Mouse (Mus musculus): ENCODE data around the gene Tmem175. TPM values are rescaled to one million over a fixed set of nuclear protein-coding genes. Genes with fewer than 3 reads are reported as not detected.

The Tmem175 gene
- polyA plus RNA-seq, 1 experiment, result 63.1 TPM

DNA sequence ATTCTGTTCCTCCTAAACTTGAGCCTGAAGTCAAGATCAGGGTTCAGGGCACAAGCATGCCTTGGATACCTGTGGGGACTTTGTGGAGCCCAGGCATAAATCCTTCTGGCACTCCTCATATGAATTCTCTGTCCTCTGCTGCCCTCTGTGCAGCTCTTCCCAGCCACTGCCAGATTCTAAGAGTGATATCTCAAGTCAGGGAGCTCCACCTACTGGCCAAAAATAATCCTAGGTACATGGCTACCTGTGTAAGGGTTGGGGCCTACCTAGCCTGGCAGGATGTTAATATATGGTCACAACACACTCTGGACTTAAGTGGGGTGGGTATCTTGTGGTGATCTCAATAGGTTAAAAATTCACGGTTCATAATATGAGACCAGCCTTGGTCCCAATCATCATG, 22.3 kb downstream of the Tmem175 start:
- peak in 1 of 2 experiments; percentile 84 for DNase-seq (ENCODE audit: extremely low spot score in 1 of 2, low spot score in 1 of 2)

DNA sequence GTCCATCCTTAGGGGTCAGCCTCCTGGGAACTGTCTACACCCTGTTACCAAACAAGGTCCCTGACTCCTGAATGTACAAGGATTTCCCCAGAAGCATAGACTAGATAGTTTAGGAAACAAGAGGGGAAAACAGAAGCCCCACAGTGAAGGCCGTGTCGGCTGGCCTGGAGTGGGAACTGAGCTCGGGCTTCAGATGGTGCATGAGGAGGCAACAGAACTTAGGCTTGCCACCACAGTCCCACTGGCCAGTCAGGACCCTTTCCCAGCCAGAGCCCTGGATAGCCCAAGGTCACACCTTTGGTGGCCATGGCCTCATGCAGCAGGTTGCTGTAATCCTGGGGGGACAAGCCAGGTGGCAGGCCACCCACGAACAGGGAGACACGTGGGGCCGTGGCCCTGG, 23.8 kb downstream of the Tmem175 start:
- no peak for DNase-seq (ENCODE audit: extremely low spot score in 1 of 2, low spot score in 1 of 2)

DNA sequence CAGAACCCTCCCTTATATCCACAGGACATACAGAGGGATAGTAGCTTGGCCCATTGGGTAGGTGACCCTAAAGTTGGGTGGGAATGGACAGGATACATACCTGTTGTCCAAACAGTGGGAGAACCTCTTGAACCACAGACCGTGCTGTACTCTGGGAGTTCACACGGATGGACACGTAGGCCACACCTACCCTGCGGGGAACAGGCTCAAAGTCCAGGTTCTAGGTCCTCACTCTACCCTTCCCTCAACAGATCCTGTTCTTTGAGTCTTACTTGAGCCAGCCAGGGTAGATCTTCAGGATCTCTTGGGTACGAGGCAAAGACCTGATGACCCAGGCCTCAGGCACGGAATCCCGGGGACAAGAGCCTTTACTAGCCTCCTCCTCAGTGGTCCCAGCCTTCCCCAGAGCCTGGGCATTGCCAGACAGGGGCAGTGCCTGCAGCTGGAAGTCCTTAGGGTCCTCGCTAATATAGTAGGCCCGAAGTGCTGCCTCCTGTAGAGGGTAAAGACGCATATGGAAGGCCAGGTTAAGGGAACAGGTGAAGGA, 24.9 kb downstream of the Tmem175 start:
- DNase-seq (ENCODE audit: extremely low spot score in 1 of 2, low spot score in 1 of 2), result no peak

DNA sequence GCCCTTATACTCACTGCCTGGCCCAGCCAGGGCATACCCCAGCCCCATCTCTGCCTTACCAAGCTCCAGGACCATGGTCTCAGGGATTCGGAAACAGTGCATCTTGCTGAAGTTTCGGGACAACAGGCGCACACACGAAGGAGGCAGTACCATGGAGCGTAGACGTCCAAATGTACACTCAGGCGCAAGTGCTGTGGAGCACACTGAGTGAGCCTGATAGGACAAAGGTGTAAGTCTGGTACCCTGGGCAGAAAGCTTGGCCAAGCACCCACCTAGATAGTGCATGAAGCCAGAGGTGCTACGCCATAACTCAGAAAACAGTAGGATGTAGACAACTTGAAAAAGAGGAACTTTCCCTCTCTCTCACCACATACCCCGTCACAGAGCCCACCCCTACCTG, 25.8 kb downstream of the Tmem175 start:
- DNase-seq (ENCODE audit: extremely low spot score in 1 of 2, low spot score in 1 of 2), result no peak

DNA sequence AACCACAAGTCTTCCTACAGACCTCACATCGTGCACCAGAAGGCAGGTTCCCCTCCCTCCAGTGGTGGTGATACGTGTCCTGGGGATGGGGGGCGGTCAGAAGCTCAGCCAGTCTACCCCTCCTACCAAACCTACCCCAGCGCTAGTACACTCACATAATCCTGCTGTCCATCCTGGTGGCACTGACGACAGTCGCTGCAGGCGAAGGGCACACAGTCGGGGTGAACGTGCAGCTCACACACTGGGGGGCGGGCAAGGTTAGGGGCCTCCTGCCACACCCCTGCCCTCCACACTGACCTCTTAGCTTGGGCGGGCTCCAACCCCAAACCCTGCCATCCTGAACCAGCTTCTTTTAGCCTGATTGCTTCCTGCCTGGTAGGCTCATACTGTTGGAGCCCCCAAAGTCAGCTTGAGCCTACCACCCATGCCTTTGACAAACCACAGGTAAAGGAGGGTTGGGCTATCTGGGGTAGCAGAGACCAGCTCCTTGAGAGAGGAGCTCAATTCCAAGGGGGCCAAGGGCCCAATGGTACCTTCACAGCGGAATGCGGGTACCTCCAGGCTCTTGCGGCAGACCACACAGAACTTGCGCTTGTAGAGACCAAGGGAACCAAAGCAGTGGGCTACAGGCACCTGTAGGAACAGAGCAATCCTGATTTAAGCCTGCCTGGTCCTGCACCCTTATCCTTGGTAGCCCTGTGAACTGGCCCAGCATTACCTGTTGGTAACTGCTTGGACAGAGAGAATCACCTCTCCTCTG, 26.5 kb downstream of the Tmem175 start:
- DNase-seq (ENCODE audit: extremely low spot score in 1 of 2, low spot score in 1 of 2), result no peak

DNA sequence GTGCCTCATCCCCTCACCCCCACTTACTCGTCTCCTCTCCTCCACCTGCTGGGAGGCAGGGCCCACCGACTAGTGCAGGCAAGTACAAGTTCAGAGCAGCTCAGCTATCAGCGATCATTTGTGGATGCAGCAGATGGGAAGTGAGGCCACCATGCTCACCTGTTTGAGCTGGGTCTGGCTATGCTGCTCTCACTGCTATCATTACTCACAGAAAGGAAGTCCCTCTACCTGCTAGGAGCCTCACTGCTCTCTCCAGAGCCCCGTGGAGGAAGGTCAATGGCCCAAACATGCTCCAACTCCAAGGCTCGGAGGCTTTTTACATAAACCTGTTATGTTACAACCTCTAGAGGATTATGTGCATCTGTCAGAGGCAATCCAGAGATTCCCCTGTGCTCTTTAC, 27.8 kb downstream of the Tmem175 start:
- DNase-seq (ENCODE audit: extremely low spot score in 1 of 2, low spot score in 1 of 2), result no peak

DNA sequence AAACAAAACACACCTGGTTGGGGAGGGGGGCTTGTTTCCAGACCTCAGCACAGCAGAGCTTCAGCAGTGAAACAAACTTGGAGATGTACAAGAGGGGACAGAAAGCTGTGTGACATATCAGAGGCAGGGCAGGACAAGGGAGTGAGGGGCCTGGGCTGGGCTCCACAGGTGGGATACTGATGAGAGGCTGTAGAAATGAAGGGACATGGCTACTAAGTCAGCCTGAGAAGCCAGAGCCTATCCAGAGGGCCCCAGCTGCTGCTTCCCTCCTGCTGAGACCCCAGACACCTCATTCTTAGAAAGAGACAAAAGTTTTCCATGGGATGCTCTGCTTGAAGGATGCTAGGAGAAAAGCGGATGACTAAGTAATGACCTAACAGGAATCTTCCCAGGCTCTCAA, 29.0 kb downstream of the Tmem175 start:
- no peak for DNase-seq (ENCODE audit: extremely low spot score in 1 of 2, low spot score in 1 of 2)

DNA sequence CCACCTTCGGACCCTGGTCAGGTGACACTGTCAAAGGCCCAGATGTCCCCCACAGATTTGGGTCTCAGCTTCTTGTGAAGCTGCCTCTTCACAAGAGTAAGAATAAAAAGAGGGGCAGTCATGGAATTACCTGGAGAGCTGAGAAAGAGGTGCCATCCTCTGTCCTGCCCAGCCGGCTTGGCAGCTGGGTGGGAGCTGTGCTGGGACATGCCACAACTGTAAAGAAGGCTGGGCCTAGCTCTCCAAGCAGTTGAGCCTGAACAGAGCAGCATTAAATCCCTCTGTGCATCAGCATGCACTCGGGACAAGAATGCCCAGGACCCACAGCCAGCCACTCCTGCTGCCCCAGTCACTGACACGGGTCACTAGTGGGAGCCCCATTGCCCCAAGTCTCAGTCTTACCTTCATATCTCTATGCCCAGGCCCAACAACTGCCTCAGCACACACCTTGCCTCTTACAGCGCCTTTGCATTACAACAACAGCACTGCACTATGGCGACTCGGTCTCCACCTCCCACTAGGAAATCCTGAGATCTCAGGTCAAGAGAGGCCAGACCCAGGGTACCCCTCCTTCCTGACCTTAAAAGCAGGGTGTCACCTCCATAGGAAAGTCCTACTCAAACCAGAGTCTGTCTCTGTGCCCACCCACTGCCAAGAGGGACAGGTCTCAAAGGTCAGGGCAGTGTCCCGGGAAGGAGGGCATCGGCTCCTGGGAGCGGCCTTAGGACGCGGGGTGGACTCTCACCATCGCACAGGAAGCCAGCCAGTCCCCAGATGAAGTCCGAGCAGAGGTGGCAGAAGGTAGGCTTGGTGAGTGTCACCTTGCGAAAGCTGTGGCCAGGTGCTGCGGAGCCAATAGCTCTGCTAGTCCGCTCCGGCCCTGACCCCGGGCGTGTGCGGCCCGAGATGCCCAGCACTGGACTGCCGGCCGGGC, 30.4 kb downstream of the Tmem175 start, which contains the start of gene Idua:
Idua (plus strand) TSS at position 634 of the 934 bp plus-strand sequence.
- DNase-seq (ENCODE audit: extremely low spot score in 1 of 2, low spot score in 1 of 2), result no peak

DNA sequence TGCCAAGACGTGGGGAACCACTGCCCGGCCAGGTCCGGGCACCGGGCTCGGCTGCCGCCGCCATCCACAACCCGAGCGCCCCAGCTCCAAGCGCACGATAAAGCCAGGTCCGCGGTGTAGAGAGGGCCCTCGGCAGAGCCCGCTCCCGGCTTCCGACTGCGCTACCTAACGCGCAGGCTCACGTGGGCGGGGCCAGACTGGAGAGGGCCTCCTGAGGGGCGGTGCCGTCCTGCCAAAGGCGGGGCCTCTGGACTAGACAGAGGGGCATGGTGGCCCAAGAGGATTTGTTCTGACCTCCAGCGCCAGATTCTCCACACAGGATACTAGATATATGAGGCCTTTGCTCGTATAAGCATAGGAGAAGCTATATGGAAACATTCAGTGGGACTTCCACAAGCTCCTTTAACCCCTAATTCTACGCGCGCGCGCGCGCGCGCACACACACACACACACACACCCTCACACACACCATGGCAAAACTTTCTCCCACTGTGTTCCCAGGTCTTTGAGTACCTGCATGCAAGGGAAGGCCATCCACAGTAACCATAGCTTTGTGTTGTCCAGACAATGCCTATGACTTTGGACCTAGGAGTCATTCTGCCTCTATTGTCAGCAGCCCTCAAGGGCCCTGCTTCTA, 31.2 kb downstream of the Tmem175 start:
- peak; percentile 83 to 92 for DNase-seq (ENCODE audit: extremely low spot score in 1 of 2, low spot score in 1 of 2)

DNA sequence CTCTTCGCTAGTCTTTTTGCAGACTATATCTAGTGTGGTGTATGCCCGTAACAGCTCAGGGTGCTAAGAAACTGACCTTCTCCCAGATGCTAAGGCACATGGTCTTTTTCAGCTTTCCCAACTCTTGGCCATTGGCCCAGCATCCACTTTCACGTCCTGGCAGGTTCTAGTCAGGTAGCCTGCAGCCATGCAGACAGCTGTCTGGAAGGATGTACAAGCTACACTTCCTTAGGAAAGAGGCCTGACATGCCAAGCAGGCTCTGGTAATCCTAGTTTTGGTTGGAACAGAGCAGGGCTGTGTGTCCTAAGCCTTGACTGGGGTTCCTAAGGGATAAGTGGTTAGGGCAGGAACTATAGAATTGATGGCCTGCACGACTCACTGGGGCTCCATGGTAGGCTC, 33.2 kb downstream of the Tmem175 start:
- DNase-seq (ENCODE audit: extremely low spot score in 1 of 2, low spot score in 1 of 2), result no peak

DNA sequence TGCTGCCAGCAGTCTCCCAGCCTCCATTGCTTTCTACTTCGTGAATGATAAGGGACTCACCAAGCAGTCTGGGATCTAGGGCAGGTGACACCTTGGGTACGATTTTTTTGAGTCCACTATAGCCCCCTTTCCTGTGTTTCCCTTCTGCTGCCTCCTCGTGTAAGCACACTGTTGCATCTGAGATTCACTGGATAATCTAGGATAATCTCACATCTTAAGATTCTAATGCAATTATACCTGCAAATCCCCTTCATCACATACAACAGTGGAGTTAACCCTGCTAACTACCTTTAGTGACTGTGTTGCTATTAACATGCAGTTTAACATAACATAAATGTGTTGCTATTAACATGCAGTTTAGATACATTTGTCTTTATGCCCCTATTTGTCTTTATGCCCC, 35.5 kb downstream of the Tmem175 start:
- DNase-seq (ENCODE audit: extremely low spot score in 1 of 2, low spot score in 1 of 2), result no peak

DNA sequence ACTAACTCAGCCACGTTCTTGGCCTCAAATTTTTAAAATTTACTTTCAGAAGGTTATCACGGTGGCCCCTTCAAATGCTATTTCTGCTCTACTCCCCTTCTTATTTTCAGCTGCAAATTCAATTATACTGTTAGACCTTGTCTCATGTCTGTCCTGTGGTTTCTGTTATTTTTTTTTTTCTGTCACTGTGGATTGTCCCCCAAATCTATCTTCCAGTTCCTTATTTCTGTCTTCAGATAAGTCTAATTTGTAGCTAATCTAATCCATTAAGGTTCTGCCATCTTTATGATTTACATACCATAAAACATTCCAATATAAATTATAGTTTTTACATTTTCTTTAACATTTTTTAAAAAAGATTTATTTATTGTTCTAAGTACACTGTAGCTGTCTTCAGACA, 37.8 kb downstream of the Tmem175 start:
- DNase-seq (ENCODE audit: extremely low spot score in 1 of 2, low spot score in 1 of 2), result no peak

DNA sequence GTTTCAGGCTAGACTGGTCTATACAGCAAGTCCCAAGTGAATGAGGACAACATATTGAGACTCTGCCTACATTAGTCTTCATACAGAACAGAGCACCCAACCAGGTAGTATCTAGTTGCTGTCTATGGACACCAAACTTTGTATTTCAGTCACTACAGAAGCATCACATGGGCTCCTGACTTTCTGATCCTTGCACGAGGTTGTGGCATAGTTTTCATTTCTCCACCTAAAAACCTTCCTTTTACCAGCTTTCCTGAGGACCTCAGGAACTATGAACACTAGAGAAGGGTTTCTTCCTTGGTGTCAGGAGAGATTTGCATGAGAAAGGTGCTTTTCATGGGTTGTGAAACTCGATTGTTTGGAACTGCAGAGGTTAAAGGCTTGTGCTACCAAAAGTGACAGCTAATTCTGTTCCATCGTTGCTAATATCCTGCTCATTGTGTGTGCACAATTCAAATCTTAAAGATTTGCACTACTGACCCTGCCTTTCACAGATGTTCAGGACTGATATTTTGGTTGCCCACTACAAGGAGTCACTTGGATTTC, 38.9 kb downstream of the Tmem175 start:
- DNase-seq (ENCODE audit: extremely low spot score in 1 of 2, low spot score in 1 of 2), result no peak

DNA sequence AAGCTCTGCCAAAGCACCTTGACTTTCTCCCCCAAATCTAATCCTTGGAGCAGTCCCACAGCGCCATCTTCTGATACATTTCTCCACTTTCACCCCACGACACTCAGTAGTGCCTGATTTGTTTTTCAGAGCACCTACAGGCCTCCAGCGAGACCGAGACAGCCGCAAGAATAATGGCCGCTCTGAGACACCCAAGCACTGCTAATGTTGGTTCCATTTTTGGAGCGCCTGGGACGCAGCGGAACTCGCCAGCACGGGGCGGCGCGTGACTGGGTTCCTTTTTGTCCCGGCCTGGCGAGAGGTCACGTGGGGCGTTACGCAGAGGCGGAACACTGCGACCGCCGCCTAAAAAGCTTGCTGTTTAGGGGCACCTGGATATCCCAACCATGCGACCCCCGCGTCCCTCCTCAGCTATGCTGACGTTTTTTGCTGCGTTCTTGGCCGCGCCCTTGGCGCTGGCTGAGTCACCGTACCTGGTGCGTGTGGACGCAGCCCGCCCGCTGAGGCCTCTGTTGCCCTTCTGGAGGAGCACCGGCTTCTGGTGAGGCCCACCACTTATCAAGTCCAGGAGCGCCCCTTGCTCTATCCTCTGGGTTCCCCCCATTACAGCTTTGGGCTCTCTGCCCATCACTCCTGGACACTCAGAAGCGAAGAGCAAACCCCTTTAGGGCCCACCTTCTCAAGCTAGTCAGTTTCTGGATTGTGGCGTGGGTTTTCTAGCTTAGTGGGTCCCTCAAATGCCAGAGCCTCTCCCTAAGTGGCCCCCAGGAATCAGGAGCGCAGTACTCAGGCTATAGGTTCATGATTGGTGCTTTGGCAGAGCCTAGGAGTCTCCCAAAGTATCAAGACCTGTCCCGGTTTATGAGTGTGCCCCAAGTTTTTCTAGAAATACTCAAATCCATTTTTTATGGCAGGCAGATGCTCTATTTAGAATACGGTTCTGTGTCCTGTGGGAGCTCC, 39.7 kb downstream of the Tmem175 start, which contains the start of gene Dgkq:
Dgkq (minus strand) TSS at position 696 of the 960 bp plus-strand sequence.
- peak; percentile 84 to 92 for DNase-seq (ENCODE audit: extremely low spot score in 1 of 2, low spot score in 1 of 2)

DNA sequence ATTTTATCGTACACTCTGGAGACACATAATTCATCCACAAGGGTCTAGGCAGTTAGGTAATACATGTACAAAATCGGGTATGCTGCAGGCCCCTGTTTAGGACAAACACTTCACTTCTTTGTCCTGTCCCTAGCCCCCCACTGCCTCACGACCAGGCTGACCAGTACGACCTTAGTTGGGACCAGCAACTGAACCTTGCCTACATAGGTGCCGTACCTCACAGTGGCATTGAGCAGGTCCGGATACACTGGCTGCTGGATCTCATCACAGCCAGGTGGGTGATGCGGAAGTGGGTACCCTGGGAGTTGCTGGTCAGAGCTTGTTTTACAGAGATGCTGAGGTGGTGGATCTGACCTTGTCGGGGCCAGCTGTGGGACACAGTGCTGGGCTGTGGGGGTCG, 40.4 kb downstream of the Tmem175 start:
- DNase-seq (ENCODE audit: extremely low spot score in 1 of 2, low spot score in 1 of 2), result no peak

DNA sequence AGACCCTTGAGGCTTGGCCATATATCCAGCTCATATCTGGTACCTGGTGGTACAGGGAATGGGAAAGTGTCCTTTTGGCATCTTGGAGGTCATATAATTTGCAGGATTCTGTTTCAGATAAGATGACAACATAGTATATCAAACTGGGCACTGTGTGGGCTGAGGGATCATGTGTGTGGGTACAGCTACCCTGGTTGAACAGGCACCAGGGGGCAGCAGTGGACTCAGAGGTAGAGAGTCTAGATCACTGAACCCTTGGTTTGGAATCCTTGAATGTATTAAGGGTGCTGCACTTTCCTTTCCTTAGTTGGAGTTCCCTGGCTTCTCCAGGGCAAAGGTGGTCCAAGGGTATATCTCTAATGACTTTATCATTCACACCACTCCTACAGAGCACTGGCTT, 41.2 kb downstream of the Tmem175 start:
- DNase-seq (ENCODE audit: extremely low spot score in 1 of 2, low spot score in 1 of 2), result peak in 1 of 2 experiments; percentile 58

DNA sequence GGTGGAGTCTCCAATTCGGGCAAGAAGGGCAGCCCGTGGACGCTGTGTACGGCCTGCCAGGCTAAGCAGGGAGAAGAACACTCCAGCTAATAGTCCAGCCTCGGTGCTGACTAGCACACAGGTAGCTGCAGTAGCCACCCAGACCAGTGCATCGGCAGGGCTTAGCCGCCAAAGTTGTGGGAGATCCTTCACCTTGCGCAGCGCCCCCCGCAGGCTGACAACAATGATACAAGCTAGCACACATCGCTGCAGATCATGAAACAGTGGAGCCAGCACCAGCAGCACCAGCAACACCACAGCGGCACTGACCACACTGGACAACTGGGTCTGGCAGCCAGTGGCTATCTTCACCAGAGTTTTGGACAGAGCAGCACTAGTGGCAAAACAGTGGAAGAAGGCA, 42.2 kb downstream of the Tmem175 start:
- no peak for DNase-seq (ENCODE audit: extremely low spot score in 1 of 2, low spot score in 1 of 2)

DNA sequence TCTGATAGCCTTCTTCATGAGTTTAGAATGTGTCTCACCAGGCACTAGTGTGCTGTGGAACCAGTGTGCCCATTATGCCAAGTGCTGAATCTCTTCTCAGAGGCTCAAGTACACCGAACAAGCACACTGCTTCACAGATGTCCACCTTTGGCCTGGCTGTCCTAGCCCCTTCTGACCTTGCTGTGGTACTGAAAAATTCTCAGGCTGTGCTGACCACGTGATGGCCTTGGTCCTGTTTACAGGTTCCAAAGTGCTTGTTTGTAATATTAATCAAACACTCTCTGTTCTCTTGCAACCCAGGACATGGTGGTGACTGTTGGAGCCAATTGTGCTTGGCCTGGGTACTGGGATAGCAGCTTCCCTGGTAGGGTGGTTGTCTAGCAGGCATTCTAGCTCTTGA, 45.1 kb downstream of the Tmem175 start:
- no peak for DNase-seq (ENCODE audit: extremely low spot score in 1 of 2, low spot score in 1 of 2)

DNA sequence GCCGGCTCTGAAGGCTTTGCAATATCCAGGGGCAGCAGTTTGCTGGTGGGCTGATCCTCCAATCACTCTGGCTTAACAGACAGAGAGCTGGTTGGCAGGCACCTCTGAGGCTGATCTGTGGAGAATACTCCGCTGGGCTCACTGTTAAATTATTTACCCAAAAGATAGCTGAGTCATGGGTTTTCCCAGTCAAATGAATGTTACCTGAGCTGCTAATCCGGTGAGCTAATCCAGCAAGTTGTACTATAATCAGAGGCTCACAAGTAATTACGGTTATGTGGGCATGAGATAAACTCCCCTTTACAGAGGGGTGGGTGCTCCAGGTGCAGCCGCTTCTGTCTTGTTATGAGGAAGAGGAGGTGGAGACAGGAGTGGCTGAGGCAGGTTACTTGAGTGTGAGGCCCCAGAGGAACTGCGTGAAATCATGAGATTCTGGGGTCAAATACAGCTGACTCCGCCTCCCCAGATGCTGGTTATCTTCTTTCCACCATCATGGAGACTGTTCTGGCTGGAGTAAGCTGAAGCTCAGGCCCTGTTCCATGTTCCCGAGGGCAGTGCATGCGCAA, 45.8 kb downstream of the Tmem175 start, which contains the start of gene Slc26a1:
Slc26a1 (minus strand) TSS at position 319 of the 566 bp plus-strand sequence.
- no peak for DNase-seq (ENCODE audit: extremely low spot score in 1 of 2, low spot score in 1 of 2)

Data from frontal cortex, adult 2 months (tissue).